Mouse (Mus musculus) naive thymus-derived CD4-positive, alpha-beta T cell, adult 5 months (primary cell): ENCODE data around the gene Ccl2. TPM values are rescaled to one million over a fixed set of nuclear protein-coding genes. Genes with fewer than 3 reads are reported as not detected.

Experiments used
- polyA plus RNA-seq: library from polyadenylated mRNA; unstranded; fragments of 100-300 nt; shearing (Covaris generic); gene quantifications from one replicate; pipeline ENCODE4 v1.2.1, GENCODE M21; 2017

The Ccl2 gene
- not detected for polyA plus RNA-seq

GRCm38 (mm10) chr11:82035356-82035755, at the start of gene Ccl2:
Gene Ccl2 (plus strand): TSS chr11:82035571.

GRCm38 (mm10) chr11:82038535-82038934, 3.2 kb downstream of the Ccl2 start, which contains the start of gene Gm17268:
Gene Gm17268 (minus strand): TSS chr11:82038562.

GRCm38 (mm10) chr11:82045471-82045870, 10.1 kb downstream of the Ccl2 start, which contains the start of gene Ccl7:
Gene Ccl7 (plus strand): TSS chr11:82045712.

GRCm38 (mm10) chr11:82057646-82058045, 22.3 kb downstream of the Ccl2 start, which contains the start of gene Ccl11:
Gene Ccl11 (plus strand): TSS chr11:82057823.

Other genes with a start within 250 kb of the Ccl2 start
- gene 5530401A14Rik, start 174.9 kb upstream of the Ccl2 start, polyA plus RNA-seq: not detected
- gene Asic2, start 67.1 kb upstream of the Ccl2 start, polyA plus RNA-seq: not detected
- gene Gm17268, start 3.0 kb downstream of the Ccl2 start, polyA plus RNA-seq: not detected
- gene Ccl7, start 10.1 kb downstream of the Ccl2 start, polyA plus RNA-seq: not detected
- not detected for gene Ccl11, start 22.3 kb downstream of the Ccl2 start, polyA plus RNA-seq
- gene Ccl12, start 66.3 kb downstream of the Ccl2 start, polyA plus RNA-seq: not detected
- not detected for gene Ccl8, start 79.6 kb downstream of the Ccl2 start, polyA plus RNA-seq